Mouse (Mus musculus): Measurements from ENCODE around the gene Smyd5. TPM values are rescaled to one million over a fixed set of nuclear protein-coding genes. Genes with fewer than 3 reads are reported as not detected.

The Smyd5 gene
- polyA plus RNA-seq (2014; fragmentation: Nextera tagmentation; extraction: Ambion mirVana), result 67.3 and 68.3 TPM in 2 replicates

DNA sequence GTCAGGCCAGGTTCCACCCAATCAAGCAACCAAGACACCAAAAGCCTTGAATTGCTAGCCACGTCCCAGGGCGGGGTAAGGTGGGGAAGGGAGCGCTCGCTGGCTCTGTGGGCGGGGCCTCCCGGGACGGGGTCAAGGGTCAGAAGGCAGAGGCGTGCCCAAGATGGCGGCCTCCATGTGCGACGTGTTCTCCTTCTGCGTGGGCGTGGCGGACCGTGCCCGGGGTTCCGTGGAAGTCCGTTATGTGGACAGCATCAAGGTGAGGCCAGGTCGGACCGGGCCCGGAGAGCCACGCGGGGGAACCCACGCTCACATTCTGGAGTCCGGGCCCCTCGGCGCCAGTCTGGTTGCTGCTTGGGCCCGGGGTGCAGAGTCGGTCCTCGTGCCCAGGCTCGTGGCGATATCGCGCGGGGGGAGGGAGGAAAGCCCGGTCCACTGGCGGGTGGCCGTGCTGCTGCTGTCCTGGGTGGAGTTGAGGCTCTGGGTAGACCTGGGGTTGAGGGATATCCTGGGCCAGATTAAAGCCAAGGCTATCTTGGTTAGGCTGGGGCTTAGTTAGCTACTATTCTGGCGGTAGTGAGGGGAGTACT is at the start of gene Smyd5:
Gene Smyd5, plus strand, starts transcription at position 148 of the 590 bp plus-strand sequence.
- peak; percentile 86 for ATAC-seq (ENCODE audit: insufficient read depth)
- WGBS, result under 1% methylated on average over 39 of the region's 39 CpGs

DNA sequence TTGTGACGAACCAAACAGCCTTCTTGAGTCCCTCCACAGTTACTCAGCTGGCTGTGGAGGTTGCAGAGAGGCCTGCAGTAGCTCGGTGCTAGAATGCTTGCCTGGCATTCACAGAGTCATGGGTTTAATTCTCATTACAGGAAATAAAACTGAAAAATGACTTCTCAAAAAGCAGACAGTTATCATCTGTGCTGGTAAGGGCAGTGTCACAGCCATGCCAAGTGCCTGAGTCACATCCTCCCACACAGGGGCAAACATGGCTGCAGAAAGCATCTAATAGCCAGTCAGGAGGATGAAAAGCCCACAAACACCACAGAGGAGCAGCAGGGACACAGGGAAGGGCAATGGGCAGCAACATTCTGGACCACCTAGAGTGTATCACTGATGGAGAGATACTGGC is 49.0 kb upstream of the Smyd5 start:
- Histone ChIP-seq H3K27ac (ENCODE audit: low read depth) (no peak overlapping the region), H3K4me1 (ENCODE audit: insufficient read depth) (0 out of 2 replicates have a peak, but pooled peaks cover 3% of the 10 kb centered on the region), H3K4me2 (no peak overlapping the region), H3K9ac (no peak overlapping the region), H3K27me3 (ENCODE audit: insufficient read depth, low read length) (no peaks in the 10 kb centered on the region), H3K4me3 (ENCODE audit: low read depth, low read length) (no peak overlapping the region), H3K9me3 (ENCODE audit: low read depth, low read length) (no peaks in the 10 kb centered on the region), H3K36me3 (ENCODE audit: insufficient read depth) (no peaks in the 10 kb centered on the region)
- no peak for TF ChIP-seq CTCF (IDR thresholded peaks at IDR 0.05; ENCODE audit: low read depth)
- no peak for ATAC-seq (ENCODE audit: insufficient read depth)
- 76% methylated on average over 2 of the region's 2 CpGs for WGBS
- no peak for DNase-seq

More for the DNA sequence above, at the start of gene Smyd5:
- H3K4me1 ChIP-seq (ENCODE audit: insufficient read depth), result no peaks in the 10 kb centered on the region
- no peaks in the 10 kb centered on the region for H3K9me3 ChIP-seq (ENCODE audit: low read depth, low read length)
- no peak for TF ChIP-seq CTCF (IDR thresholded peaks at IDR 0.05; ENCODE audit: low read depth)
- H3K36me3 ChIP-seq (ENCODE audit: insufficient read depth), result no peaks in the 10 kb centered on the region
- DNase-seq, result peak; percentile 91
- H3K4me2 ChIP-seq, result peak within 1 kb of the TSS; percentile 70
- H3K27ac ChIP-seq (ENCODE audit: low read depth), result no peak within 1 kb of the TSS
- peak within 1 kb of the TSS; percentile 93 for H3K4me3 ChIP-seq (ENCODE audit: low read depth, low read length)
- H3K27me3 ChIP-seq (ENCODE audit: insufficient read depth, low read length), result no peaks in the 10 kb centered on the region
- H3K9ac ChIP-seq, result peak within 1 kb of the TSS; percentile 83

DNA sequence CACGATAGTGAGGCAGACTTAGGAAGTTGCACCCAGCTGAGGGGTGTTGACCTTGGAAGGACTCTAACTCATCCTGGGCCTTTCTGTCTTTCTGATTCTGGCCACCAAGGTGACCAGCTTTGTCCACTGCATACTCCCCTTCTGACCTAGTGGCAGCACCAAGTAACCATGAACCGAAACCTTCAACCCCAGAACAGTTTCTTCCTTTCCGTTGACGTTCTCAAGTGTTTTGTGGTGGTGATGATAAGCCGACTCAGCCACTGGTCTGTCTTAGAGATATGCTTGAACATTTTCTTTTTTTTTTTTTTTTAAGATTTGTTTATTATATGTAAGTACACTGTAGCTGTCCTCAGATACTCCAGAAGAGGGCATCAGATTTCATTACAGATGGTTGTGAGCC is 43.2 kb upstream of the Smyd5 start:
- no peak for ATAC-seq (ENCODE audit: insufficient read depth)
- H3K27me3 ChIP-seq (ENCODE audit: insufficient read depth, low read length), result no peaks in the 10 kb centered on the region
- DNase-seq, result no peak
- WGBS, result 62% methylated on average over 5 of the region's 5 CpGs
- no peak overlapping the region for H3K9ac ChIP-seq
- no peak for TF ChIP-seq CTCF (IDR thresholded peaks at IDR 0.05; ENCODE audit: low read depth)
- no peaks in the 10 kb centered on the region for H3K4me1 ChIP-seq (ENCODE audit: insufficient read depth)
- H3K27ac ChIP-seq (ENCODE audit: low read depth), result no peak overlapping the region
- no peaks in the 10 kb centered on the region for H3K36me3 ChIP-seq (ENCODE audit: insufficient read depth)
- no peak overlapping the region for H3K4me3 ChIP-seq (ENCODE audit: low read depth, low read length)
- H3K4me2 ChIP-seq, result no peak overlapping the region
- H3K9me3 ChIP-seq (ENCODE audit: low read depth, low read length), result no peaks in the 10 kb centered on the region

- DNase-seq (peak; percentile 88), ATAC-seq (ENCODE audit: insufficient read depth) (no peak)
- Histone ChIP-seq H3K4me2 (no peak overlapping the region), H3K27ac (ENCODE audit: low read depth) (no peak overlapping the region), H3K4me1 (ENCODE audit: insufficient read depth) (no peaks in the 10 kb centered on the region), H3K27me3 (ENCODE audit: insufficient read depth, low read length) (no peaks in the 10 kb centered on the region), H3K9me3 (ENCODE audit: low read depth, low read length) (no peaks in the 10 kb centered on the region), H3K9ac (no peak overlapping the region), H3K36me3 (ENCODE audit: insufficient read depth) (no peaks in the 10 kb centered on the region), H3K4me3 (ENCODE audit: low read depth, low read length) (no peak overlapping the region)
- TF ChIP-seq CTCF (IDR thresholded peaks at IDR 0.05; ENCODE audit: low read depth), result peak; percentile 81
- WGBS, result 21% methylated on average over 6 of the region's 7 CpGs
These were observed 40.0 kb upstream of the Smyd5 start for GRCm38 (mm10) chr6:85391803-85392202.

GRCm38 (mm10) chr6:85395360-85395759 is 36.4 kb upstream of the Smyd5 start:
- H3K9me3 ChIP-seq (ENCODE audit: low read depth, low read length), result no peaks in the 10 kb centered on the region
- no peak overlapping the region for H3K27ac ChIP-seq (ENCODE audit: low read depth)
- TF ChIP-seq CTCF (IDR thresholded peaks at IDR 0.05; ENCODE audit: low read depth), result no peak
- DNase-seq (no peak), ATAC-seq (ENCODE audit: insufficient read depth) (no peak)
- no peak overlapping the region for H3K4me2 ChIP-seq
- no peaks in the 10 kb centered on the region for H3K4me1 ChIP-seq (ENCODE audit: insufficient read depth)
- 80% methylated on average over 2 of the region's 2 CpGs for WGBS
- H3K9ac ChIP-seq, result no peak overlapping the region
- no peak overlapping the region for H3K4me3 ChIP-seq (ENCODE audit: low read depth, low read length)
- no peaks in the 10 kb centered on the region for H3K36me3 ChIP-seq (ENCODE audit: insufficient read depth)
- no peaks in the 10 kb centered on the region for H3K27me3 ChIP-seq (ENCODE audit: insufficient read depth, low read length)

GRCm38 (mm10) chr6:85397165-85397564 is 34.6 kb upstream of the Smyd5 start:
- peak; percentile 45 for DNase-seq
- no peak overlapping the region for H3K9ac ChIP-seq
- H3K9me3 ChIP-seq (ENCODE audit: low read depth, low read length), result no peaks in the 10 kb centered on the region
- no peak for ATAC-seq (ENCODE audit: insufficient read depth)
- peak; percentile 65 for TF ChIP-seq CTCF (IDR thresholded peaks at IDR 0.05; ENCODE audit: low read depth)
- H3K27ac ChIP-seq (ENCODE audit: low read depth), result no peak overlapping the region
- no peak overlapping the region for H3K4me2 ChIP-seq
- no peaks in the 10 kb centered on the region for H3K4me1 ChIP-seq (ENCODE audit: insufficient read depth)
- 15% methylated on average over 1 of the region's 1 CpGs for WGBS
- H3K36me3 ChIP-seq (ENCODE audit: insufficient read depth), result no peaks in the 10 kb centered on the region
- no peak overlapping the region for H3K4me3 ChIP-seq (ENCODE audit: low read depth, low read length)
- H3K27me3 ChIP-seq (ENCODE audit: insufficient read depth, low read length), result no peaks in the 10 kb centered on the region

GRCm38 (mm10) chr6:85399715-85400114 is 32.1 kb upstream of the Smyd5 start:
- DNase-seq (no peak), ATAC-seq (ENCODE audit: insufficient read depth) (no peak)
- Histone ChIP-seq H3K4me3 (ENCODE audit: low read depth, low read length) (no peak overlapping the region), H3K4me1 (ENCODE audit: insufficient read depth) (no peaks in the 10 kb centered on the region), H3K27me3 (ENCODE audit: insufficient read depth, low read length) (no peaks in the 10 kb centered on the region), H3K27ac (ENCODE audit: low read depth) (no peak overlapping the region), H3K4me2 (no peak overlapping the region), H3K9ac (no peak overlapping the region), H3K9me3 (ENCODE audit: low read depth, low read length) (no peaks in the 10 kb centered on the region), H3K36me3 (ENCODE audit: insufficient read depth) (no peaks in the 10 kb centered on the region)
- 15% methylated on average over 5 of the region's 5 CpGs for WGBS
- TF ChIP-seq CTCF (IDR thresholded peaks at IDR 0.05; ENCODE audit: low read depth), result no peak

All from lung, embryonic 14.5 days (tissue).